Comparison of ENCODE assay signal across 10 mouse cellular contexts in the genomic region with DNA sequence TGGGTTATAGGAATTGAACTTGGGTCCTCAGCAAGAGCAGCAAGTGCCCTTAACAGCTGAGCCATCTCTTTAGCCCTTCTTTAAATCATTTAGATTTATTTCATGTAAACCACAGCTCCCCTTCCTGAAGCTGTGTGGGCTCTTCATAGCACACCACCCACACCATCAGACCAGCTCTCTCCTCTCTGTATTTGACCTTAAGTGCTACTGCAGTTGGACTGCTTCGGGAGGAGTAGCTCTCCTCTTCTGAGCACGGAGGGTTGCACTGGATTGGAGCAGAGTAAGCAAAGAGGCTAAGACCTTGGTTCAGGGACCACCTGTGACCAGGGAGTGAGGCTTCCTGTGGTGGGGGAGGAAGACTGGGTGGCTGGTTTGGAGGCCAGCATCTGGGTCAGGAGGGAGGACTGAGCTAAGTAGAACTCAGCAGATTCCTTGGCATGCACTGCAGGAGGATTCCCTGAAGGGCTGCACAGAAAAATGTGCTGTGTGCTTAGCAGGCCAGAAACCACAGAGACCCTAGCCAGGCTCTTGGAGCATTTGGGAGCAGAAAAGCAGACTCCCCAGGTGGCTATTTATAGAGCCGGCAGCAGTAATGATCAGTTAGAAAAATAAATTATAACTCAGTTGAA.
DNase-seq lines count a peak whose midpoint lies in the region; ATAC-seq and TF ChIP-seq lines count a peak whose summit lies in the region.
"Had no signal": no experiment of that assay in that cellular context is flagged by ENCODE, and none has a peak within 500 bp of the region (broad histone marks: within the 10 kb centered on the region; RNA-seq: fewer than 3 reads in every experiment).

No protein-coding gene starts in this region.

- no peak for TF ChIP-seq CTCF in lung, adult 2 months (IDR thresholded peaks at IDR 0.05; ENCODE audit: insufficient read depth, low read length)

- 54% methylated on average over 3 of the region's 3 CpGs for WGBS in embryonic facial prominence, embryonic 12.5 days
- 73% methylated on average over 3 of the region's 3 CpGs for whole genome bisulfite sequencing in embryonic facial prominence, embryonic 10.5 days
- 24% methylated on average over 3 of the region's 3 CpGs for WGBS in lung, embryonic 15.5 days
- 33% methylated on average over 3 of the region's 3 CpGs for WGBS in lung, adult 2 months
- 75% methylated on average over 3 of the region's 3 CpGs for WGBS in forebrain, embryonic 16.5 days

- peaks cover 8% of the 10 kb centered on the region; the same call in 1 of the 2 replicates for H3K4me1 ChIP-seq in embryonic facial prominence, embryonic 12.5 days
- H3K4me1 ChIP-seq in embryonic facial prominence, embryonic 10.5 days: 0 out of 2 replicates have a peak, but pooled peaks cover 6% of the 10 kb centered on the region
- peaks cover 25% of the 10 kb centered on the region for H3K4me1 ChIP-seq in lung, embryonic 15.5 days
- peaks cover 2% of the 10 kb centered on the region; the same call in 1 of the 2 replicates for H3K4me1 ChIP-seq in lung, adult 2 months (ENCODE audit: control insufficient read depth, insufficient read depth, low read length)
- peaks cover 6% of the 10 kb centered on the region; the same call in 1 of the 2 replicates for H3K4me1 ChIP-seq in forebrain, embryonic 16.5 days (replicated peaks; ENCODE audit: control insufficient read depth, insufficient read depth, low read length)
- H3K4me1 ChIP-seq: intestine, embryonic 15.5 days; midbrain, embryonic 10.5 days had no signal

- no peaks in the 10 kb centered on the region for H3K36me3 ChIP-seq in embryonic facial prominence, embryonic 12.5 days
- no peaks in the 10 kb centered on the region for H3K36me3 ChIP-seq in embryonic facial prominence, embryonic 10.5 days (replicated peaks)
- H3K36me3 ChIP-seq in lung, embryonic 15.5 days: no peaks in the 10 kb centered on the region
- H3K36me3 ChIP-seq in forebrain, embryonic 16.5 days (ENCODE audit: control insufficient read depth, insufficient read depth): no peaks in the 10 kb centered on the region
- H3K36me3 ChIP-seq: intestine, embryonic 15.5 days; midbrain, embryonic 10.5 days had no signal

- H3K9ac ChIP-seq in embryonic facial prominence, embryonic 12.5 days: no peak overlapping the region
- no peak overlapping the region for H3K9ac ChIP-seq in lung, embryonic 15.5 days
- H3K9ac ChIP-seq in forebrain, embryonic 16.5 days (replicated peaks; ENCODE audit: low read depth, low read length): no peak overlapping the region
- H3K9ac ChIP-seq: intestine, embryonic 15.5 days had no signal

- H3K4me3 ChIP-seq in embryonic facial prominence, embryonic 12.5 days: no peak overlapping the region
- H3K4me3 ChIP-seq in embryonic facial prominence, embryonic 10.5 days: no peak overlapping the region
- no peak overlapping the region for H3K4me3 ChIP-seq in lung, embryonic 15.5 days
- no peak overlapping the region for H3K4me3 ChIP-seq in lung, adult 2 months (replicated peaks; ENCODE audit: extremely low read depth, low read depth, low read length)
- no peak overlapping the region for H3K4me3 ChIP-seq in forebrain, embryonic 16.5 days (replicated peaks; ENCODE audit: low read length)
- H3K4me3 ChIP-seq: intestine, embryonic 15.5 days; midbrain, embryonic 10.5 days had no signal

- H3K4me2 ChIP-seq in embryonic facial prominence, embryonic 12.5 days (replicated peaks): no peak overlapping the region
- H3K4me2 ChIP-seq in lung, embryonic 15.5 days: no peak overlapping the region
- no peak overlapping the region for H3K4me2 ChIP-seq in forebrain, embryonic 16.5 days (ENCODE audit: low read length)
- H3K4me2 ChIP-seq: intestine, embryonic 15.5 days had no signal

- H3K27me3 ChIP-seq in embryonic facial prominence, embryonic 12.5 days: no peaks in the 10 kb centered on the region
- H3K27me3 ChIP-seq in embryonic facial prominence, embryonic 10.5 days (replicated peaks; ENCODE audit: low read depth, poor library complexity, severe bottlenecking): no peaks in the 10 kb centered on the region
- H3K27me3 ChIP-seq in lung, embryonic 15.5 days: no peaks in the 10 kb centered on the region
- no peaks in the 10 kb centered on the region for H3K27me3 ChIP-seq in forebrain, embryonic 16.5 days (replicated peaks; ENCODE audit: control insufficient read depth, insufficient read depth, low read length)
- H3K27me3 ChIP-seq: intestine, embryonic 15.5 days had no signal

- no peak for ATAC-seq in embryonic facial prominence, embryonic 12.5 days (ENCODE audit: insufficient number of reproducible peaks, insufficient read depth, low FRiP score, low TSS enrichment)
- peak; percentile 66; the same call in 1 of the 2 replicates for ATAC-seq in lung, embryonic 15.5 days (ENCODE audit: borderline replicate concordance, extremely low read depth, low FRiP score, low TSS enrichment)
- ATAC-seq in forebrain, embryonic 16.5 days: no peak
- ATAC-seq: intestine, embryonic 15.5 days had no signal

- peak overlapping the region; percentile 23; the same call in 1 of the 2 replicates for H3K27ac ChIP-seq in embryonic facial prominence, embryonic 12.5 days
- no peak overlapping the region for H3K27ac ChIP-seq in embryonic facial prominence, embryonic 10.5 days (replicated peaks)
- peak overlapping the region; percentile 69 for H3K27ac ChIP-seq in lung, embryonic 15.5 days
- H3K27ac ChIP-seq in forebrain, embryonic 16.5 days (ENCODE audit: low read length): no peak overlapping the region
- H3K27ac ChIP-seq: intestine, embryonic 15.5 days; midbrain, embryonic 10.5 days had no signal

- no peaks in the 10 kb centered on the region for H3K9me3 ChIP-seq in embryonic facial prominence, embryonic 12.5 days
- no peaks in the 10 kb centered on the region for H3K9me3 ChIP-seq in embryonic facial prominence, embryonic 10.5 days
- no peaks in the 10 kb centered on the region for H3K9me3 ChIP-seq in lung, embryonic 15.5 days
- H3K9me3 ChIP-seq in forebrain, embryonic 16.5 days (ENCODE audit: control insufficient read depth, low read length): no peaks in the 10 kb centered on the region
- H3K9me3 ChIP-seq: intestine, embryonic 15.5 days; midbrain, embryonic 10.5 days had no signal

- DNase-seq in embryonic facial prominence, embryonic 10.5 days (ENCODE audit: low spot score): no peak
- DNase-seq in lung, adult 2 months: no peak
- peak; percentile 17 for DNase-seq in heart, postnatal 4 days
- peak; percentile 22 to 31 for DNase-seq in thymus, postnatal 10 days (ENCODE audit: low spot score in 2 of 2)
- no peak for DNase-seq in left cerebral cortex, postnatal 10 days (ENCODE audit: extremely low spot score in 1 of 2, low spot score in 2 of 2)

- TF ChIP-seq POLR2A in lung, adult 2 months (IDR thresholded peaks at IDR 0.05; ENCODE audit: borderline replicate concordance, extremely low read depth, low read depth, low read length): no peak

- intact Hi-C loops in left cerebral cortex, postnatal 10 days (cut with DNase I): no loop called here

Comparison
In these comparisons a context has a peak if more than half of its experiments do, and no peak if none do; other contexts are left out.
1. H3K27ac ChIP-seq: peak in embryonic facial prominence, embryonic 12.5 days (single experiment) and lung, embryonic 15.5 days (single experiment); none in embryonic facial prominence, embryonic 10.5 days (single experiment) and forebrain, embryonic 16.5 days (single experiment).
2. DNase-seq: peak in heart, postnatal 4 days (single experiment) and thymus, postnatal 10 days (2 of 2); none in embryonic facial prominence, embryonic 10.5 days (single experiment), lung, adult 2 months (single experiment) and left cerebral cortex, postnatal 10 days (0 of 2).